Comparison of ENCODE assay signal across 19 mouse cellular contexts in genomic region chr13:55496661-55497060, GRCm38 (mm10). TPM values are rescaled to one million over a fixed set of nuclear protein-coding genes. Genes with fewer than 3 reads are reported as not detected.
DNase-seq lines count a peak whose midpoint lies in the region; ATAC-seq lines count a peak whose summit lies in the region.
"Had no signal": no experiment of that assay in that cellular context is flagged by ENCODE, and none has a peak within 500 bp of the region (broad histone marks: within the 10 kb centered on the region; RNA-seq: fewer than 3 reads in every experiment).

No protein-coding gene starts in this region.

- no peak overlapping the region for H3K4me3 ChIP-seq in forebrain, embryonic 13.5 days
- H3K4me3 ChIP-seq in forebrain, embryonic 16.5 days (replicated peaks; ENCODE audit: low read length) = no peak overlapping the region
- H3K4me3 ChIP-seq in kidney, embryonic 14.5 days (ENCODE audit: low read length) = no peak overlapping the region
- no peak overlapping the region for H3K4me3 ChIP-seq in midbrain, embryonic 15.5 days
- no peak overlapping the region for H3K4me3 ChIP-seq in midbrain, embryonic 16.5 days (ENCODE audit: low read depth, low read length)
- H3K4me3 ChIP-seq: erythroblast, embryonic 14.5 days; limb, embryonic 13.5 days; liver, embryonic 13.5 days; lung, embryonic 15.5 days; neural tube, embryonic 13.5 days had no signal

- peak; percentile 62 for DNase-seq in adrenal gland, postnatal 10 days
- no peak for DNase-seq in adrenal gland, postnatal 25 days
- peak; percentile 49 for DNase-seq in kidney, adult 18-20 months
- DNase-seq: cerebellum, adult 8-10 months; layer of hippocampus, postnatal 36 days; liver, embryonic 13.5 days; lung, postnatal 4 days; thymus, adult 18-20 months had no signal

- no peak overlapping the region for H3K4me2 ChIP-seq in forebrain, embryonic 13.5 days
- no peak overlapping the region for H3K4me2 ChIP-seq in forebrain, embryonic 16.5 days (ENCODE audit: low read length)
- no peak overlapping the region for H3K4me2 ChIP-seq in kidney, embryonic 14.5 days (replicated peaks; ENCODE audit: low read depth, low read length)
- H3K4me2 ChIP-seq in midbrain, embryonic 15.5 days = no peak overlapping the region
- H3K4me2 ChIP-seq in midbrain, embryonic 16.5 days (ENCODE audit: low read length) = no peak overlapping the region
- H3K4me2 ChIP-seq: limb, embryonic 13.5 days; liver, embryonic 13.5 days; lung, embryonic 15.5 days; neural tube, embryonic 13.5 days had no signal

- no peaks in the 10 kb centered on the region for H3K9me3 ChIP-seq in forebrain, embryonic 13.5 days (replicated peaks)
- no peaks in the 10 kb centered on the region for H3K9me3 ChIP-seq in forebrain, embryonic 16.5 days (ENCODE audit: control insufficient read depth, low read length)
- no peaks in the 10 kb centered on the region for H3K9me3 ChIP-seq in kidney, embryonic 14.5 days (ENCODE audit: control insufficient read depth, low read length)
- no peaks in the 10 kb centered on the region for H3K9me3 ChIP-seq in midbrain, embryonic 15.5 days
- H3K9me3 ChIP-seq in midbrain, embryonic 16.5 days (replicated peaks; ENCODE audit: control insufficient read depth, low read length, poor library complexity, severe bottlenecking) = no peaks in the 10 kb centered on the region
- H3K9me3 ChIP-seq: limb, embryonic 13.5 days; liver, embryonic 13.5 days; lung, embryonic 15.5 days; neural tube, embryonic 13.5 days had no signal

- no peak for ATAC-seq in forebrain, embryonic 13.5 days
- no peak for ATAC-seq in forebrain, embryonic 16.5 days
- no peak for ATAC-seq in kidney, embryonic 14.5 days (ENCODE audit: low FRiP score, low TSS enrichment)
- ATAC-seq in midbrain, embryonic 15.5 days (replicated peaks) = no peak
- ATAC-seq in midbrain, embryonic 16.5 days = no peak
- ATAC-seq: inflammation-experienced regulatory T-cells, adult 6 months; Patski had no signal

- no peaks in the 10 kb centered on the region for H3K27me3 ChIP-seq in forebrain, embryonic 13.5 days
- no peaks in the 10 kb centered on the region for H3K27me3 ChIP-seq in forebrain, embryonic 16.5 days (replicated peaks; ENCODE audit: control insufficient read depth, insufficient read depth, low read length)
- H3K27me3 ChIP-seq in kidney, embryonic 14.5 days (ENCODE audit: control insufficient read depth, insufficient read depth, low read length) = no peaks in the 10 kb centered on the region
- H3K27me3 ChIP-seq in midbrain, embryonic 15.5 days (replicated peaks) = no peaks in the 10 kb centered on the region
- no peaks in the 10 kb centered on the region for H3K27me3 ChIP-seq in midbrain, embryonic 16.5 days (ENCODE audit: control insufficient read depth, insufficient read depth, low read depth, low read length)
- H3K27me3 ChIP-seq: limb, embryonic 13.5 days; neural tube, embryonic 13.5 days; Patski had no signal

- peak overlapping the region; percentile 17; the same call in 1 of the 2 replicates for H3K9ac ChIP-seq in forebrain, embryonic 13.5 days
- no peak overlapping the region for H3K9ac ChIP-seq in forebrain, embryonic 16.5 days (replicated peaks; ENCODE audit: low read depth, low read length)
- H3K9ac ChIP-seq in kidney, embryonic 14.5 days (ENCODE audit: low read depth, low read length) = no peak overlapping the region
- H3K9ac ChIP-seq in midbrain, embryonic 15.5 days = no peak overlapping the region
- H3K9ac ChIP-seq in midbrain, embryonic 16.5 days (ENCODE audit: low read depth, low read length) = no peak overlapping the region
- H3K9ac ChIP-seq: limb, embryonic 13.5 days; liver, embryonic 13.5 days; lung, embryonic 15.5 days; neural tube, embryonic 13.5 days had no signal

- H3K4me1 ChIP-seq in forebrain, embryonic 13.5 days = peaks cover 35% of the 10 kb centered on the region
- H3K4me1 ChIP-seq in forebrain, embryonic 16.5 days (replicated peaks; ENCODE audit: control insufficient read depth, insufficient read depth, low read length) = peaks cover 32% of the 10 kb centered on the region
- H3K4me1 ChIP-seq in kidney, embryonic 14.5 days (ENCODE audit: control insufficient read depth, insufficient read depth, low read length) = peaks cover 6% of the 10 kb centered on the region; the same call in 1 of the 2 replicates
- H3K4me1 ChIP-seq in midbrain, embryonic 15.5 days = peaks cover 30% of the 10 kb centered on the region
- peaks cover 22% of the 10 kb centered on the region for H3K4me1 ChIP-seq in midbrain, embryonic 16.5 days (ENCODE audit: control insufficient read depth, insufficient read depth, low read length)

- 93% methylated on average over 6 of the region's 6 CpGs for WGBS in forebrain, embryonic 13.5 days
- WGBS in forebrain, embryonic 16.5 days = 87% methylated on average over 6 of the region's 6 CpGs
- 82% methylated on average over 6 of the region's 6 CpGs for WGBS in kidney, embryonic 14.5 days
- 84% methylated on average over 6 of the region's 6 CpGs for WGBS in midbrain, embryonic 15.5 days
- whole genome bisulfite sequencing in midbrain, embryonic 16.5 days = 90% methylated on average over 6 of the region's 6 CpGs

- peak overlapping the region; percentile 74; the same call in 1 of the 2 replicates for H3K27ac ChIP-seq in forebrain, embryonic 13.5 days
- H3K27ac ChIP-seq in forebrain, embryonic 16.5 days (ENCODE audit: low read length) = no peak overlapping the region
- H3K27ac ChIP-seq in kidney, embryonic 14.5 days (ENCODE audit: low read depth, low read length) = no peak overlapping the region
- peak overlapping the region; percentile 71 for H3K27ac ChIP-seq in midbrain, embryonic 15.5 days
- no peak overlapping the region; the same call in 1 of the 2 replicates for H3K27ac ChIP-seq in midbrain, embryonic 16.5 days (ENCODE audit: low read length)
- H3K27ac ChIP-seq: limb, embryonic 13.5 days; liver, embryonic 13.5 days; lung, embryonic 15.5 days; neural tube, embryonic 13.5 days had no signal

- peaks cover 26% of the 10 kb centered on the region; the same call in 1 of the 2 replicates for H3K36me3 ChIP-seq in forebrain, embryonic 13.5 days (ENCODE audit: poor library complexity, severe bottlenecking)
- peaks cover 2% of the 10 kb centered on the region; the same call in 1 of the 2 replicates for H3K36me3 ChIP-seq in forebrain, embryonic 16.5 days (ENCODE audit: control insufficient read depth, insufficient read depth)
- peaks cover 29% of the 10 kb centered on the region; the same call in 1 of the 2 replicates for H3K36me3 ChIP-seq in kidney, embryonic 14.5 days (ENCODE audit: control insufficient read depth, insufficient read depth, low read length)
- H3K36me3 ChIP-seq in midbrain, embryonic 15.5 days (replicated peaks) = 0 out of 2 replicates have a peak, but pooled peaks cover 5% of the 10 kb centered on the region
- H3K36me3 ChIP-seq in midbrain, embryonic 16.5 days (ENCODE audit: control insufficient read depth, insufficient read depth, low read length) = 0 out of 2 replicates have a peak, but pooled peaks cover 3% of the 10 kb centered on the region

RNA-seq across cellular contexts. Expression of gene Dbn1, which starts 8.8 kb away (rescaled TPM):
- 10 to 100 TPM; 32.1 to 41.6 TPM for total RNA-seq in adrenal gland, postnatal 10 days (2021)
- 14.6 and 19.1 TPM in 2 replicates for total RNA-seq in adrenal gland, postnatal 25 days (2021)
- polyA plus RNA-seq in forebrain, embryonic 13.5 days (2015; fragmentation: Nextera tagmentation; extraction: Ambion mirVana) = 639 and 641 TPM in 2 replicates
- polyA plus RNA-seq in forebrain, embryonic 16.5 days (2015; fragmentation: Nextera tagmentation; extraction: Ambion mirVana) = 792 and 816 TPM in 2 replicates
- polyA plus RNA-seq in kidney, embryonic 14.5 days (2014; fragmentation: Nextera tagmentation; extraction: Ambion mirVana) = 118 and 164 TPM in 2 replicates
- polyA plus RNA-seq in midbrain, embryonic 15.5 days (2015; fragmentation: Nextera tagmentation; extraction: Ambion mirVana) = 622 and 645 TPM in 2 replicates
- polyA plus RNA-seq in midbrain, embryonic 16.5 days (2015; fragmentation: Nextera tagmentation; extraction: Ambion mirVana) = 617 and 675 TPM in 2 replicates

RNA-seq across cellular contexts. Expression of gene Pdlim7, which starts 16.8 kb away (rescaled TPM):
- total RNA-seq in adrenal gland, postnatal 10 days (2021) = 10 to 100 TPM; 31.6 to 39.4 TPM
- 17.6 and 18.7 TPM in 2 replicates for total RNA-seq in adrenal gland, postnatal 25 days (2021)
- polyA plus RNA-seq in forebrain, embryonic 13.5 days (2015; fragmentation: Nextera tagmentation; extraction: Ambion mirVana) = 152 and 157 TPM in 2 replicates
- polyA plus RNA-seq in forebrain, embryonic 16.5 days (2015; fragmentation: Nextera tagmentation; extraction: Ambion mirVana) = 132 and 147 TPM in 2 replicates
- 136 and 141 TPM in 2 replicates for polyA plus RNA-seq in kidney, embryonic 14.5 days (2014; fragmentation: Nextera tagmentation; extraction: Ambion mirVana)
- 167 and 171 TPM in 2 replicates for polyA plus RNA-seq in midbrain, embryonic 15.5 days (2015; fragmentation: Nextera tagmentation; extraction: Ambion mirVana)
- 156 and 158 TPM in 2 replicates for polyA plus RNA-seq in midbrain, embryonic 16.5 days (2015; fragmentation: Nextera tagmentation; extraction: Ambion mirVana)

RNA-seq across cellular contexts. Expression of gene Dok3, which starts 32.4 kb away (rescaled TPM):
- total RNA-seq in adrenal gland, postnatal 10 days (2021) = 1 to 10 TPM; 5.0 to 5.1 TPM
- total RNA-seq in adrenal gland, postnatal 25 days (2021) = 3.4 and 4.4 TPM in 2 replicates
- polyA plus RNA-seq in forebrain, embryonic 13.5 days (2015; fragmentation: Nextera tagmentation; extraction: Ambion mirVana) = 2.1 and 3.7 TPM in 2 replicates
- polyA plus RNA-seq in forebrain, embryonic 16.5 days (2015; fragmentation: Nextera tagmentation; extraction: Ambion mirVana) = 3.1 and 4.6 TPM in 2 replicates
- polyA plus RNA-seq in kidney, embryonic 14.5 days (2014; fragmentation: Nextera tagmentation; extraction: Ambion mirVana) = 1.9 and 2.2 TPM in 2 replicates
- 5.6 and 6.4 TPM in 2 replicates for polyA plus RNA-seq in midbrain, embryonic 15.5 days (2015; fragmentation: Nextera tagmentation; extraction: Ambion mirVana)
- 5.1 and 5.6 TPM in 2 replicates for polyA plus RNA-seq in midbrain, embryonic 16.5 days (2015; fragmentation: Nextera tagmentation; extraction: Ambion mirVana)

RNA-seq across cellular contexts. Expression of gene Prr7, which starts 32.6 kb away (rescaled TPM):
- total RNA-seq in adrenal gland, postnatal 10 days (2021) = 1 to 10 TPM; 3.7 to 4.2 TPM
- 3.8 and 3.9 TPM in 2 replicates for total RNA-seq in adrenal gland, postnatal 25 days (2021)
- polyA plus RNA-seq in forebrain, embryonic 13.5 days (2015; fragmentation: Nextera tagmentation; extraction: Ambion mirVana) = 1.6 and 2.2 TPM in 2 replicates
- polyA plus RNA-seq in forebrain, embryonic 16.5 days (2015; fragmentation: Nextera tagmentation; extraction: Ambion mirVana) = 4.1 and 4.3 TPM in 2 replicates
- 0.77 and 3.4 TPM in 2 replicates for polyA plus RNA-seq in kidney, embryonic 14.5 days (2014; fragmentation: Nextera tagmentation; extraction: Ambion mirVana)
- 5.5 and 5.7 TPM in 2 replicates for polyA plus RNA-seq in midbrain, embryonic 15.5 days (2015; fragmentation: Nextera tagmentation; extraction: Ambion mirVana)
- polyA plus RNA-seq in midbrain, embryonic 16.5 days (2015; fragmentation: Nextera tagmentation; extraction: Ambion mirVana) = 5.0 and 5.6 TPM in 2 replicates
- polyA plus RNA-seq: liver, embryonic 13.5 days had no signal

RNA-seq across cellular contexts. Expression of gene Ddx41, which starts 39.8 kb away (rescaled TPM):
- total RNA-seq in adrenal gland, postnatal 10 days (2021) = 10 to 100 TPM; 38.5 to 39.9 TPM
- total RNA-seq in adrenal gland, postnatal 25 days (2021) = 52.6 and 57.3 TPM in 2 replicates
- 67.3 and 72.1 TPM in 2 replicates for polyA plus RNA-seq in forebrain, embryonic 13.5 days (2015; fragmentation: Nextera tagmentation; extraction: Ambion mirVana)
- polyA plus RNA-seq in forebrain, embryonic 16.5 days (2015; fragmentation: Nextera tagmentation; extraction: Ambion mirVana) = 67.3 and 70.6 TPM in 2 replicates
- polyA plus RNA-seq in kidney, embryonic 14.5 days (2014; fragmentation: Nextera tagmentation; extraction: Ambion mirVana) = 94.1 and 94.7 TPM in 2 replicates
- 61.2 and 63.6 TPM in 2 replicates for polyA plus RNA-seq in midbrain, embryonic 15.5 days (2015; fragmentation: Nextera tagmentation; extraction: Ambion mirVana)
- polyA plus RNA-seq in midbrain, embryonic 16.5 days (2015; fragmentation: Nextera tagmentation; extraction: Ambion mirVana) = 57.0 and 58.1 TPM in 2 replicates

Comparison
In these comparisons a context has a peak if more than half of its experiments do, and no peak if none do; other contexts are left out.
1. H3K27ac ChIP-seq: peak in forebrain, embryonic 13.5 days (single experiment) and midbrain, embryonic 15.5 days (single experiment); none in forebrain, embryonic 16.5 days (single experiment), kidney, embryonic 14.5 days (single experiment) and midbrain, embryonic 16.5 days (single experiment).